9 mouse cellular contexts compared by ENCODE assay signal in genomic region chr7:143740653-143741052, GRCm38 (mm10). TPM values are rescaled to one million over a fixed set of nuclear protein-coding genes. Genes with fewer than 3 reads are reported as not detected.
DNase-seq lines count a peak whose midpoint lies in the region; ATAC-seq and TF ChIP-seq lines count a peak whose summit lies in the region.
"Had no signal": no experiment of that assay in that cellular context is flagged by ENCODE, and none has a peak within 500 bp of the region (broad histone marks: within the 10 kb centered on the region; RNA-seq: fewer than 3 reads in every experiment).

No protein-coding gene starts in this region.

- H3K9ac ChIP-seq in liver, embryonic 14.5 days (replicated peaks) = no peak overlapping the region

- ATAC-seq in liver, embryonic 14.5 days (ENCODE audit: insufficient read depth) = no peak

- no peaks in the 10 kb centered on the region for H3K9me3 ChIP-seq in liver, embryonic 14.5 days (ENCODE audit: control insufficient read depth, low read length)

- H3K27ac ChIP-seq in thymus, adult 2 months (ENCODE audit: control insufficient read depth, insufficient read depth, low read length) = no peak overlapping the region
- no peak overlapping the region for H3K27ac ChIP-seq in liver, embryonic 14.5 days

- peak overlapping the region; percentile 41 for H3K4me2 ChIP-seq in liver, embryonic 14.5 days (ENCODE audit: low read depth)

- peak; percentile 12 for DNase-seq in embryo, embryonic 11 days
- DNase-seq in embryo, embryonic 10 days (ENCODE audit: low spot score) = no peak
- DNase-seq in thymus, adult 2 months = no peak
- no peak for DNase-seq in thymus, postnatal 36 days
- DNase-seq in liver, embryonic 14.5 days (ENCODE audit: low read depth in 3 of 3, low spot score in 3 of 3) = no peak
- no peak for DNase-seq in frontal cortex, postnatal 25 days (ENCODE audit: low spot score in 2 of 2)
- no peak for DNase-seq in cerebellum, adult 18-20 months
- no peak for DNase-seq in ovary, postnatal 14 days (ENCODE audit: low spot score)

- no peak for TF ChIP-seq EP300 in liver, embryonic 14.5 days (IDR thresholded peaks at IDR 0.05; ENCODE audit: low read depth)

- peak overlapping the region; percentile 38 for H3K4me3 ChIP-seq in thymus, adult 2 months (ENCODE audit: control insufficient read depth, insufficient read depth, low read length)
- no peak overlapping the region; a peak in 1 of 4 replicates for H3K4me3 ChIP-seq in liver, embryonic 14.5 days (ENCODE audit: insufficient read depth in 1 of 2, low read depth in 2 of 2, low read length in 2 of 2)

- H3K27me3 ChIP-seq in thymus, adult 2 months (ENCODE audit: control insufficient read depth, insufficient read depth, low read length) = no peaks in the 10 kb centered on the region
- H3K27me3 ChIP-seq in liver, embryonic 14.5 days (ENCODE audit: control insufficient read depth, insufficient read depth, low read length) = peaks cover 15% of the 10 kb centered on the region

- no peak for TF ChIP-seq CTCF in thymus, adult 2 months (IDR thresholded peaks at IDR 0.05; ENCODE audit: borderline replicate concordance, control insufficient read depth, extremely low read depth, insufficient read depth, low read length, poor library complexity)
- no peak for TF ChIP-seq CTCF in liver, embryonic 14.5 days (IDR thresholded peaks at IDR 0.05; ENCODE audit: low read depth)

- peaks cover 13% of the 10 kb centered on the region for H3K4me1 ChIP-seq in thymus, adult 2 months (replicated peaks; ENCODE audit: control insufficient read depth, insufficient read depth, low read length)
- H3K4me1 ChIP-seq in liver, embryonic 14.5 days (replicated peaks; ENCODE audit: control insufficient read depth in 2 of 2, insufficient read depth in 2 of 2, low read length in 1 of 2) = no peaks in the 10 kb centered on the region

- TF ChIP-seq POLR2A in thymus, adult 2 months (IDR thresholded peaks at IDR 0.05; ENCODE audit: control insufficient read depth, extremely low read depth, insufficient read depth, low read length, poor library complexity) = no peak

- no peaks in the 10 kb centered on the region for H3K36me3 ChIP-seq in thymus, adult 2 months (ENCODE audit: control insufficient read depth, insufficient read depth, low read length)
- no peaks in the 10 kb centered on the region for H3K36me3 ChIP-seq in liver, embryonic 14.5 days (replicated peaks; ENCODE audit: control insufficient read depth, insufficient read depth, low read depth)

- WGBS in thymus, adult 2 months = 53% methylated on average over 2 of the region's 2 CpGs
- WGBS in liver, embryonic 14.5 days (ENCODE audit: insufficient replicate concordance) = 23% methylated on average over 2 of the region's 2 CpGs

RNA-seq across cellular contexts. Expression of gene Osbpl5, which starts 16.1 kb away (rescaled TPM):
- polyA plus RNA-seq in thymus, adult 2 months (2012; rRNA removed) = 16.6 and 20.6 TPM in 2 replicates
- polyA plus RNA-seq in liver, embryonic 14.5 days (2012; rRNA removed) = 1.5 and 1.6 TPM in 2 replicates
- 1.3 and 1.9 TPM in 2 replicates for polyA plus RNA-seq in liver, embryonic 14.5 days (2014; fragmentation: Nextera tagmentation; extraction: Ambion mirVana)

RNA-seq across cellular contexts. Expression of gene Mrgprg, which starts 26.1 kb away (rescaled TPM):
- polyA plus RNA-seq in thymus, adult 2 months (2012; rRNA removed) = 2.0 and 2.2 TPM in 2 replicates
- polyA plus RNA-seq in liver, embryonic 14.5 days (2012; rRNA removed) = not detected in 2 replicates
- polyA plus RNA-seq in liver, embryonic 14.5 days (2014; fragmentation: Nextera tagmentation; extraction: Ambion mirVana) = not detected in 2 replicates
- polyA plus RNA-seq: large intestine, adult 2 months had no signal

RNA-seq across cellular contexts. Expression of gene Mrgpre, which starts 43.6 kb away (rescaled TPM):
- 9.8 and 11.3 TPM in 2 replicates for polyA plus RNA-seq in thymus, adult 2 months (2012; rRNA removed)
- 0.28 and 0.37 TPM in 2 replicates for polyA plus RNA-seq in liver, embryonic 14.5 days (2012; rRNA removed)
- 0.19 and 0.23 TPM in 2 replicates for polyA plus RNA-seq in liver, embryonic 14.5 days (2014; fragmentation: Nextera tagmentation; extraction: Ambion mirVana)

RNA-seq across cellular contexts. Expression of gene Tnfrsf23, which starts 55.0 kb away (rescaled TPM):
- polyA plus RNA-seq in thymus, adult 2 months (2012; rRNA removed) = 3.5 and 4.8 TPM in 2 replicates
- polyA plus RNA-seq in liver, embryonic 14.5 days (2012; rRNA removed) = 0.22 and 0.23 TPM in 2 replicates
- polyA plus RNA-seq in liver, embryonic 14.5 days (2014; fragmentation: Nextera tagmentation; extraction: Ambion mirVana) = 0.35 and 0.44 TPM in 2 replicates
